Mouse (Mus musculus): Measurements from ENCODE around the gene Tgif2lx1.
"Not testable (repeated sequence)": the region's sequence is repeated elsewhere in the genome, so short reads cannot be mapped to it uniquely, and the experiment has no call there.

The Tgif2lx1 gene

DNA sequence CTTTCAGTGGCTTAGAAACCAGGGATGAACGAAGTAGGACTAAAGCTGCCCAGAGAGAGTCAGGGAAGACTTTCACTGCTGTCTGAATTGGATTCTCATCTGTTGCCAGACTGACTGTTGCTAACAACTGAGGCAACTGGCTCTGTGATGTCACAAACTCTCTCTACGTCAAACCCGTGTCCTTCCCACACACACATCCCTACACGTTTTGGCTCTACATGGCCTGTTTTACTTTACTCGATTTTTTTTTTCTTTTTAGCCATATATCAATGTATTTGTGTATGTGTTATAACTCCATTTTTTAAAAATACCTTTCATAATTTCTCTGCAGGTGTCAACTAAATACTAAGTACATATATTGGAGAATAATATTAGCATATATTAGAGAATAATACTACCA, at the start of gene Tgif2lx1:
Gene Tgif2lx1 (minus strand): TSS at position 101 of the 400 bp plus-strand sequence.
- not testable (repeated sequence) for ATAC-seq (ENCODE audit: low TSS enrichment)

Measured in frontal cortex, adult (tissue).